Mouse (Mus musculus) frontal cortex, postnatal 10 days (tissue): ENCODE results near the gene Gpr33.

Source experiments
- DNase-seq, 2 experiments: peaks; one replicate each; pipeline ENCODE4 v3.0.0; 2022; ENCODE audit warnings: low spot score in 2 of 2, mixed read lengths in 1 of 2

Gpr33 gene

GRCm38 (mm10) chr12:51985163-51985748, 42.6 kb downstream of the Gpr33 start:
- DNase-seq, result no peak

GRCm38 (mm10) chr12:51983625-51984024, 44.2 kb downstream of the Gpr33 start:
- DNase-seq, result no peak

DNA sequence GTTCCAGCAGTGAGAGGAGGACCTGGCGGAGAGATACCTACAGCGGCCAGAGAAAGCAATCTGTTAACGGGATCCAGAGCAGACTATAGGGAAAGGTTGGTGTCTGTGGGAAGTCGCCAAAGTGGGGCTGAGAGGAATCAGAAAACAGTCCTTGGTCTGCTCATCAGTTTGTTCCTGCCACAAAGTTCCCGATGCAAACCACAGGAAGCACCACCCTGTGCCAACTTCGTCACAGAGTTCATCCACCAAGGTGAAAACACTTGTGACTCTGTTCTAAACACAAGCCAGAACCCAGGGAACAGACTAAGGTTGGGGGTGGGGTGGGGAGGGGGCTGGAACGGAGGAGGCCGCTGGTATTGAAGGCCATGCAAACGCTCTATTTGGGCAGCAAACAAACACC, 51.3 kb downstream of the Gpr33 start:
- no peak for DNase-seq

DNA sequence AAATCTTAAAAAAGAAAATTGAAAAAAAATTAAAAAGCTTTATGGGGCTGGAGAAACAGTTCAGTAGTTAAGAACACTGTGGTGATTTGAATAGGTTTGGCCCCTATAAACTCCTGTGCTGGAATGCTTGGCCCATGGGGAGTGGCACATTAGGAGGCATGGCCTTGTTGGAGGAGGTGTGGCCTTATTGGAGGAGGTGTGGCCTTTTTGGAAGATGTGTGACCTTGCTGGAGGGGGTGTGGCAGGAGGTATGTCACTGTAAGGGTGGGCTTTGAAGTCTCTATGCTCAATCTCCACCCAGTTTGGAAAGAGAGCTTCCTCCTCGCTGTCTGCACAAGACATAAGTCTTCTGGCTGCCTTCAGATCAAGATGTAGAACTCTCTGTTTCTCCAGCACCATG, 53.5 kb downstream of the Gpr33 start:
- no peak for DNase-seq
